Mouse (Mus musculus): Measurements from ENCODE around the gene Olfr117.
"Not testable (repeated sequence)": the region's sequence is repeated elsewhere in the genome, so short reads cannot be mapped to it uniquely, and the experiment has no call there.

Gene Olfr117

GRCm38 (mm10) chr17:37663682-37664081, at the start of gene Olfr117:
TSS of gene Olfr117 (minus strand) at chr17:37663782.
- DNase-seq = no peak

GRCm38 (mm10) chr17:37696264-37696663, 32.7 kb upstream of the Olfr117 start, which contains the start of gene Olfr119:
TSS of gene Olfr119 (plus strand) at chr17:37696564.
- not testable (repeated sequence) for DNase-seq

GRCm38 (mm10) chr17:37666688-37667087, 3.1 kb upstream of the Olfr117 start, which contains the start of gene Olfr118:
TSS of gene Olfr118 (plus strand) at chr17:37666988.
- no peak for DNase-seq

- no peak for DNase-seq
These were observed 36.6 kb downstream of the Olfr117 start, which contains the start of the genes Olfr115 and Olfr116 for GRCm38 (mm10) chr17:37627009-37627408. TSS of gene Olfr115 (minus strand) at chr17:37627109. TSS of gene Olfr116 (minus strand) at chr17:37627199.
